Mouse (Mus musculus) limb, embryonic 14.5 days (tissue): ENCODE measurements around the gene Tcf12. TPM values are rescaled to one million over a fixed set of nuclear protein-coding genes. Genes with fewer than 3 reads are reported as not detected.

Experiments used
- ATAC-seq: fragments of 200-750 bp; cut with Nextera tagmentation; 2 replicates; pipeline ENCODE4 v1.8.0; 2017; ENCODE audit warnings: low read depth, moderate number of reproducible peaks, moderate TSS enrichment; ENCODE audit not compliant: low FRiP score
- DNase-seq: peaks from one replicate; pipeline ENCODE4 v3.0.0-alpha.2; 2015; ENCODE audit warnings: low spot score
- H3K27ac ChIP-seq: fragments of 300-500 bp; sonication (generic); replicated peaks from 2 replicates; pipeline ENCODE4 v1.5.1; 2014; ENCODE audit warnings: low read depth, mild to moderate bottlenecking, low read length, moderate library complexity, mixed read lengths
- H3K27me3 ChIP-seq: fragments of 300-500 bp; sonication (generic); 2 replicates; pipeline ENCODE4 v1.6.1; 2014; ENCODE audit warnings: low read length, mixed read lengths; ENCODE audit not compliant: control insufficient read depth, insufficient read depth
- H3K36me3 ChIP-seq: fragments of 300-500 bp; sonication (generic); 2 replicates; pipeline ENCODE4 v1.6.1; 2014; ENCODE audit warnings: mild to moderate bottlenecking, low read length, moderate library complexity, mixed read lengths; ENCODE audit not compliant: control insufficient read depth, insufficient read depth
- H3K4me1 ChIP-seq: fragments of 300-500 bp; sonication (generic); 2 replicates; pipeline ENCODE4 v1.6.1; 2014; ENCODE audit warnings: antibody characterized with exemption, low read length, mixed read lengths; ENCODE audit not compliant: control insufficient read depth, insufficient read depth
- H3K4me2 ChIP-seq: fragments of 300-500 bp; sonication (generic); replicated peaks from 2 replicates; pipeline ENCODE4 v1.6.1; 2014; ENCODE audit warnings: low read depth, mild to moderate bottlenecking, low read length, moderate library complexity; ENCODE audit not compliant: severe bottlenecking
- H3K4me3 ChIP-seq: fragments of 300-500 bp; sonication (generic); replicated peaks from 2 replicates; pipeline ENCODE4 v1.5.1; 2014; ENCODE audit warnings: low read length
- H3K9ac ChIP-seq: fragments of 300-500 bp; sonication (generic); 2 replicates; pipeline ENCODE4 v1.6.1; 2014; ENCODE audit warnings: mild to moderate bottlenecking, low read depth, low read length, moderate library complexity; ENCODE audit not compliant: severe bottlenecking
- H3K9me3 ChIP-seq: fragments of 300-500 bp; sonication (generic); 2 replicates; pipeline ENCODE4 v1.6.1; 2016; ENCODE audit warnings: low read length; ENCODE audit not compliant: control insufficient read depth
- POLR2A ChIP-seq: fragments of 200-500 bp; IDR thresholded peaks from 2 replicates; pipeline ENCODE4 v1.8.0; 2012; ENCODE audit warnings: inconsistent platforms, mild to moderate bottlenecking, moderate library complexity, borderline replicate concordance; ENCODE audit not compliant: insufficient read depth, insufficient read length; ENCODE audit errors: extremely low read depth
- WGBS: fragments of 180-500 bp; shearing (Covaris S2); extraction: QIAGEN DNeasy Blood & Tissue Kit; methylation state at CpG from one replicate; pipeline ENCODE4 v1.1.7; 2014; 5-methylcytosine and 5-hydroxymethylcytosine counted together
- polyA plus RNA-seq, 2 experiments: library from polyadenylated mRNA; depleted of rRNA in 1 of 2; stranded (reverse) in 1 of 2; unstranded in 1 of 2; fragments of >200 nt; fragmentation: Nextera tagmentation in 1 of 2; extraction: Ambion mirVana in 1 of 2; gene quantifications; 2 replicates each; pipeline versions ENCODE4 v1.2.1 to v1.2.3; 2012 to 2014

The Tcf12 gene
- polyA plus RNA-seq, 2 experiments, result 111 to 158 TPM

GRCm38 (mm10) chr9:71874761-71875160 lies 236.9 kb downstream of the Tcf12 start:
- Histone ChIP-seq H3K4me3 (no peak overlapping the region), H3K36me3 (peaks cover 78% of the 10 kb centered on the region), H3K4me1 (no peaks in the 10 kb centered on the region), H3K27ac (no peak overlapping the region), H3K4me2 (no peak overlapping the region), H3K27me3 (no peaks in the 10 kb centered on the region), H3K9me3 (0 out of 2 replicates have a peak, but pooled peaks cover 2% of the 10 kb centered on the region), H3K9ac (no peak overlapping the region)
- peak; percentile 87 for ATAC-seq
- WGBS, result 62% methylated on average over 2 of the region's 2 CpGs
- TF ChIP-seq POLR2A, result no peak
- DNase-seq, result peak; percentile 64

- Histone ChIP-seq H3K9ac (no peak overlapping the region), H3K4me1 (no peaks in the 10 kb centered on the region), H3K27ac (0 out of 2 replicates have a peak overlapping the region, but pooled peaks have one; percentile 11), H3K4me2 (no peak overlapping the region), H3K27me3 (no peaks in the 10 kb centered on the region), H3K4me3 (no peak overlapping the region), H3K36me3 (peaks cover 80% of the 10 kb centered on the region), H3K9me3 (0 out of 2 replicates have a peak, but pooled peaks cover 2% of the 10 kb centered on the region)
- 81% methylated on average over 3 of the region's 3 CpGs for WGBS
- DNase-seq (no peak), ATAC-seq (no peak)
- no peak for TF ChIP-seq POLR2A
Measured at GRCm38 (mm10) chr9:71874035-71874572, 237.6 kb downstream of the Tcf12 start.

GRCm38 (mm10) chr9:71863338-71863737 lies 248.3 kb downstream of the Tcf12 start:
- H3K9ac ChIP-seq, result no peak overlapping the region
- no peak overlapping the region for H3K4me2 ChIP-seq
- no peak overlapping the region for H3K4me3 ChIP-seq
- no peaks in the 10 kb centered on the region for H3K9me3 ChIP-seq
- peaks cover 38% of the 10 kb centered on the region for H3K36me3 ChIP-seq
- H3K4me1 ChIP-seq, result 0 out of 2 replicates have a peak, but pooled peaks cover 3% of the 10 kb centered on the region
- 84% methylated on average over 7 of the region's 7 CpGs for WGBS
- DNase-seq (no peak), ATAC-seq (no peak)
- TF ChIP-seq POLR2A, result no peak
- H3K27ac ChIP-seq, result no peak overlapping the region
- H3K27me3 ChIP-seq, result no peaks in the 10 kb centered on the region

GRCm38 (mm10) chr9:71861629-71862028 lies 250.0 kb downstream of the Tcf12 start:
- Histone ChIP-seq H3K27me3 (no peaks in the 10 kb centered on the region), H3K9ac (no peak overlapping the region), H3K9me3 (no peaks in the 10 kb centered on the region), H3K4me3 (no peak overlapping the region), H3K27ac (no peak overlapping the region), H3K4me1 (0 out of 2 replicates have a peak, but pooled peaks cover 3% of the 10 kb centered on the region), H3K4me2 (no peak overlapping the region), H3K36me3 (peaks cover 42% of the 10 kb centered on the region)
- no peak for DNase-seq
- WGBS, result 14% methylated on average over 2 of the region's 2 CpGs
- no peak for TF ChIP-seq POLR2A
- ATAC-seq, result peak; percentile 62

- Histone ChIP-seq H3K36me3 (peaks cover 60% of the 10 kb centered on the region), H3K27me3 (no peaks in the 10 kb centered on the region), H3K4me2 (no peak overlapping the region), H3K9ac (no peak overlapping the region), H3K4me3 (no peak overlapping the region), H3K9me3 (no peaks in the 10 kb centered on the region), H3K27ac (no peak overlapping the region), H3K4me1 (0 out of 2 replicates have a peak, but pooled peaks cover 3% of the 10 kb centered on the region)
- ATAC-seq, result no peak
- DNase-seq, result no peak
- TF ChIP-seq POLR2A, result no peak
- 90% methylated on average over 1 of the region's 1 CpGs for WGBS
Measured at GRCm38 (mm10) chr9:71857926-71858325, 253.7 kb downstream of the Tcf12 start.

GRCm38 (mm10) chr9:71853904-71854303 lies 257.8 kb downstream of the Tcf12 start:
- H3K4me2 ChIP-seq, result no peak overlapping the region
- TF ChIP-seq POLR2A, result no peak
- WGBS, result 87% methylated on average over 3 of the region's 3 CpGs
- H3K4me3 ChIP-seq, result no peak overlapping the region
- no peak for ATAC-seq
- no peak for DNase-seq
- H3K4me1 ChIP-seq, result no peaks in the 10 kb centered on the region
- no peak overlapping the region for H3K9ac ChIP-seq
- no peaks in the 10 kb centered on the region for H3K9me3 ChIP-seq
- H3K27ac ChIP-seq, result no peak overlapping the region
- H3K36me3 ChIP-seq, result peaks cover 77% of the 10 kb centered on the region
- H3K27me3 ChIP-seq, result no peaks in the 10 kb centered on the region
